Mouse (Mus musculus) retina, adult 2 months (tissue): Measurements from ENCODE around the gene Pstk.
"Not testable (repeated sequence)": the region's sequence is repeated elsewhere in the genome, so short reads cannot be mapped to it uniquely, and the experiment has no call there.

Source experiments
- DNase-seq: peaks from one replicate; pipeline ENCODE4 v3.0.0-alpha.2; 2012; ENCODE audit warnings: low read depth, low spot score

The Pstk gene

DNA sequence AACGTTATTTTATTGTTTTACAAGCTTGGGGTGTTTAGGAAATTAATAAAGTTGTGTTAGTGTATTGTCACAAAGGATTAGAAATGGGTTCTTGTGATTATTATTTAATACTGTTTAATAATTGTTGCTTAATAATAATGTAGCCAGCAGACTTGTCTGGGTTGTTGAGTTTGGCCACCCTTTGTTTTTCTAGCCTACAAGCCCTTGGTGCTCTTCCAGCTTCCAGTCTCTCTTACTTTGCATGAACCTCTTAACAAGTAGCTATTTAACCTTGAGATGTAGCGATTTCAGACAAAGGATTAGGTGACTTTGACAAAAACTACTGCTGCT is 41.0 kb downstream of the Pstk start:
- DNase-seq: no peak

DNA sequence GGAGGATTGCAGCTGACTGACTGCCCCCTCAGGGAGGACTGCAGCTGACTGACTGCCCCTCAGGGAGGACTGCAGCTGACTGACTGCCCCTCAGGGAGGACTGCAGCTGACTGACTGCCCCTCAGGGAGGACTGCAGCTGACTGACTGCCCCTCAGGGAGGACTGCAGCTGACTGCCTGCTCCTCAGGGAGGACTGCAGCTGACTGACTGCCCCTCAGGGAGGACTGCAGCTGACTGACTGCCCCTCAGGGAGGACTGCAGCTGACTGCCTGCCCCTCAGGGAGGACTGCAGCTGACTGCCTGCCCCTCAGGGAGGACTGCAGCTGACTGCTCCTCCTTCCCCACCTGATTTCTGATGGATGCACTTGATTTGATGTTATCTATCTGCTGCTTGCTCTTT is 45.8 kb downstream of the Pstk start:
- DNase-seq: not testable (repeated sequence)

DNA sequence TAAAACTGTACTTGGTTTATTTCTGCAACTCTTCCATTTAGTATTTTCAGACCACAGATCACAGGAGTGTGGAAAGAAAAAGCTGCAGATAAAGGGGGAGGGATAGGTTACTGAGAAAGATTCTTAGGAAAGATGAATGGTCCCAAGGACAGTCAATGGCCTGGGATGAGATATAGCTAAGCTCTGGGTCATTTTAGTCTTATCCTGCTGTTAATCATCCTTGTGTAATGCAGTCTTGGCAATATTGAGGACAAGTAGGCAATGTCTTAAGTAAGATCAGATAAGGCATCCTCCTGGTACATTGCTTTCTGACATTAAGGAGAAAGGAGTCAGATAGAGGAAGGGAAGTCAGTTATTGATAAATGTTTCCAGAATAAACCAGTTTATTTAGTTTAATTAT is 46.7 kb downstream of the Pstk start:
- DNase-seq: no peak

DNA sequence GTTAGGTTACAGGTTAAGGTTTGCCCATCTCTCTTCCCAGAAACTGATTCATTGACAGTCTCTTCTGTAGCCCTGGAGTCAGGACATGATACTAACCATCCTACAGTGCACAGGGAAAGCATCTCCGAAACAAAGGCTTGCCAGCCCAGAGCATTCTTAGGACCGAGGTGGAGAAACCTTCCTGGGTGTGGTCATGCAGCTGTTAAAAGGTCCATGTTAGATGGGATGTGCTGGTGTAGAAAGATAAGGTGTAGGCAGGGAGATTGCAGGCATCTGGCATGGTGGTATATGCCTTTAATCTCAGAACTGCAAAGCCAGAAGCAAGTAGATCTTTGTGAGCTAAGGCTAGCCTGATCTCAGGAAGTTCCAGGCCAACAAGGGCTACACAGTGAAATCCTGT is 54.0 kb downstream of the Pstk start:
- no peak for DNase-seq

DNA sequence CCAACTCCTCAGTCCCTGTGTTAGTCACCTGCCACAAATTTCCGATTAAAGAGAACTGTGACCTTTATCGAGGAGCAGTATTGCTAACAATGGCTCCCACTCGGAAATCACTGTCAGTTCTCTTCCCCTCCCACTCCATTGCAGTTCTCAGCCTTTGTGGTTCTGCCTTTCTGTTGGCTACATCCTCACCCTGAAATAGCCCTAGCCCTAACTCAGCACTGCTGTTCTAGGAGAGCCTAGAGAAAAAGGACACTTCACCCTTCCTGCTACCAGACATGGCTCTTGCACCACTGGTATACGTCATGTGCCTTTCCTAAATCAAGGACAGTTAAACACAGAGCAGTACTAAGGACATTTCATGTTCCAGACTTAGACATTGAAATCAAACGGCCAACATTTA is 56.4 kb downstream of the Pstk start:
- DNase-seq: no peak

DNA sequence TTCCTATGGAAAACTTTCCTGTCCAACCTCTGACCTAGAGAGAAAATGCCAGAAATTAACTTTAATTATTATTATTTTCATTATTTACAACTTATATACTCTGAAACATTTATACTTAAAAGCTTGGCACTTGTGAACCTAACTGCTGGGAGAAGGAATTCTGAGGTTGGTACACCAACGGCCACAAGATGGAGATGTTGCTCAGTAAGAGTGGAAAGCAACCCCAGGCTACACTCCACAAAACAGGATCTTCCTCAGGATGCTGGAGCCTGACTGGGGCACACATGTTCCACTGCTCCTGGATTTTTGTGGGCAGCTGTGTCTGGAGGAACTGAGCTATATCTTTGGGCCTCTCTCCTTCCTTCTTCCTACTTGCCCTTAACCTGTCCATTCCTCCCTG is 61.3 kb downstream of the Pstk start:
- DNase-seq: no peak

DNA sequence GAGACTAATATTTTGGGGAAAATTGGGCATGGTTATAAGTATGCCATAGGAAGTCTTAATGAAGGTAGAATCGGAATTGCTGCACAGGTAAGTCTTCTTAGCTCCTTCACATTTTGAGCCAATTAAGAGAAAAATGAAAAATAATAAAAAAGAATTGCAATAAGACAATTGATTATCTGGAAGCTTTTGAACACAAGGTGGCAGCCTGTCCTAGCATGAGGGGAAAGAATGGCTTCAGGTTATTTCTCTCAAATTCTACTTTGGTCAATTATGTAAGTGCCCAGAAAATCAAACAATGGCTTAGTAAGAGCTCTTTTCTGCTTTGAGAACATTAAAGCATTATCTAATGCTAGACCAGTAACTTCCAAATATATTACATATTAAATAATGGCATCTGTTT is 63.3 kb downstream of the Pstk start:
- no peak for DNase-seq

DNA sequence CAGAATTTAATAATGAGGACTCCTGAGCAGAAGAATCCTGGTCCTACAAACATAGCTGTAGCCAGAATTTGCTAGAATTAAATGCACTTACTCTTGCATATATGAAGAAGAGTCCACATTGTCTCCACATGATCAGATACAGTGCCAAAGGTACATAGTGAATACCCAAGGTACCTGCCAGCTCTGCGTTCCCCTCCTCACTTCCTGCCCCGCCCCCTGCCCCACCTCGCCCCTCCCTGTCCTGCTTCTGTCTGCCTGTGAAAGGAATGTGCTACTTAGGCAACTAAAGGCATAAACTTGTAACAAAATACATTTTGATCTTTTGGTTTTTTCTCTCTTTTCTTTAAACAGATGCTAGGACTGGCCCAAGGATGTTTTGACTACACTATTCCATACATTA is 66.1 kb downstream of the Pstk start:
- no peak for DNase-seq
